Mouse (Mus musculus) effector memory CD4-positive, alpha-beta T cell, adult 7 months (primary cell): ENCODE results near the gene Bcas3. TPM values are rescaled to one million over a fixed set of nuclear protein-coding genes. Genes with fewer than 3 reads are reported as not detected.

ENCODE experiments used
- polyA plus RNA-seq: library from polyadenylated mRNA; unstranded; fragments of 100-300 nt; shearing (Covaris generic); gene quantifications from one replicate; pipeline ENCODE4 v1.2.1, GENCODE M21; 2017

Gene Bcas3
- polyA plus RNA-seq: 48.5 TPM

GRCm38 (mm10) chr11:85352539-85353380 is at the start of gene Bcas3:
TSS of gene Bcas3 (plus strand) at chr11:85353167.

GRCm38 (mm10) chr11:85310713-85311574 is 42.0 kb upstream of the Bcas3 start, which contains the start of gene Ppm1d:
TSS of gene Ppm1d (plus strand) at chr11:85311244.

GRCm38 (mm10) chr11:85832231-85832924 is 479.4 kb downstream of the Bcas3 start, which contains the start of gene Tbx2:
TSS of gene Tbx2 (plus strand) at chr11:85832551.

GRCm38 (mm10) chr11:85850233-85850632 is 497.3 kb downstream of the Bcas3 start, which contains the start of gene Gm11444:
TSS of gene Gm11444 (minus strand) at chr11:85850333.

Other genes with a start within 250 kb of the Bcas3 start
- gene Usp32, start 213.0 kb upstream of the Bcas3 start, polyA plus RNA-seq: 11.4 TPM
- gene 1700125H20Rik, start 182.8 kb upstream of the Bcas3 start, polyA plus RNA-seq: not detected
- gene Appbp2, start 118.0 kb upstream of the Bcas3 start, polyA plus RNA-seq: 36.8 TPM
- 43.0 TPM for gene Ppm1d, start 41.9 kb upstream of the Bcas3 start, polyA plus RNA-seq